Mouse (Mus musculus) neural tube, embryonic 15.5 days (tissue): ENCODE data around the gene Phldb2. TPM values are rescaled to one million over a fixed set of nuclear protein-coding genes. Genes with fewer than 3 reads are reported as not detected.

Experiments
- ATAC-seq: fragments of 200-750 bp; cut with Nextera tagmentation; 2 replicates; pipeline ENCODE4 v1.8.0; 2017; ENCODE audit warnings: mild to moderate bottlenecking, moderate TSS enrichment, moderate library complexity; ENCODE audit not compliant: low FRiP score
- H3K27ac ChIP-seq: fragments of 300-500 bp; sonication (generic); replicated peaks from 2 replicates; pipeline ENCODE4 v1.5.1; 2015; ENCODE audit warnings: mild to moderate bottlenecking, inconsistent platforms
- H3K27me3 ChIP-seq: fragments of 300-500 bp; sonication (generic); replicated peaks from 2 replicates; pipeline ENCODE4 v1.6.1; 2015; ENCODE audit warnings: inconsistent platforms
- H3K36me3 ChIP-seq: fragments of 300-500 bp; sonication (generic); 2 replicates; pipeline ENCODE4 v1.6.1; 2015; ENCODE audit warnings: inconsistent platforms
- H3K4me1 ChIP-seq: fragments of 300-500 bp; sonication (generic); 2 replicates; pipeline ENCODE4 v1.6.1; 2015; ENCODE audit warnings: inconsistent platforms
- H3K4me2 ChIP-seq: fragments of 300-500 bp; sonication (generic); 2 replicates; pipeline ENCODE4 v1.6.1; 2015; ENCODE audit warnings: inconsistent platforms, mild to moderate bottlenecking, moderate library complexity
- H3K4me3 ChIP-seq: fragments of 300-500 bp; sonication (generic); replicated peaks from 2 replicates; pipeline ENCODE4 v1.5.1; 2015; ENCODE audit warnings: mild to moderate bottlenecking, inconsistent platforms
- H3K9ac ChIP-seq: fragments of 300-500 bp; sonication (generic); replicated peaks from 2 replicates; pipeline ENCODE4 v1.6.1; 2015; ENCODE audit warnings: mild to moderate bottlenecking, inconsistent platforms
- H3K9me3 ChIP-seq: fragments of 300-500 bp; sonication (generic); replicated peaks from 2 replicates; pipeline ENCODE4 v1.6.1; 2016; ENCODE audit warnings: inconsistent platforms
- WGBS: fragments of 180-500 bp; shearing (Covaris S2); methylation state at CpG from one replicate; pipeline ENCODE4 v1.1.7; 2015; ENCODE audit warnings: mixed read lengths; 5-methylcytosine and 5-hydroxymethylcytosine counted together
- polyA plus RNA-seq: library from polyadenylated mRNA; unstranded; fragments of >200 nt; fragmentation: Nextera tagmentation; extraction: Ambion mirVana; gene quantifications from 2 replicates; pipeline ENCODE4 v1.2.1, GENCODE M21; 2015

The Phldb2 gene
- polyA plus RNA-seq, 1 experiment from 2014 or later: 7.2 TPM

GRCm38 (mm10) chr16:45767853-45768640, 185.4 kb downstream of the Phldb2 start:
- no peak overlapping the region for H3K4me2 ChIP-seq
- H3K36me3 ChIP-seq: no peaks in the 10 kb centered on the region
- no peak overlapping the region for H3K4me3 ChIP-seq
- no peaks in the 10 kb centered on the region for H3K9me3 ChIP-seq
- H3K27ac ChIP-seq: no peak overlapping the region
- 56% methylated on average over 10 of the region's 10 CpGs for whole genome bisulfite sequencing
- no peaks in the 10 kb centered on the region for H3K27me3 ChIP-seq
- H3K4me1 ChIP-seq: peaks cover 8% of the 10 kb centered on the region; the same call in 1 of the 2 replicates
- ATAC-seq: no peak; the same call in 1 of the 2 replicates
- no peak overlapping the region for H3K9ac ChIP-seq

DNA sequence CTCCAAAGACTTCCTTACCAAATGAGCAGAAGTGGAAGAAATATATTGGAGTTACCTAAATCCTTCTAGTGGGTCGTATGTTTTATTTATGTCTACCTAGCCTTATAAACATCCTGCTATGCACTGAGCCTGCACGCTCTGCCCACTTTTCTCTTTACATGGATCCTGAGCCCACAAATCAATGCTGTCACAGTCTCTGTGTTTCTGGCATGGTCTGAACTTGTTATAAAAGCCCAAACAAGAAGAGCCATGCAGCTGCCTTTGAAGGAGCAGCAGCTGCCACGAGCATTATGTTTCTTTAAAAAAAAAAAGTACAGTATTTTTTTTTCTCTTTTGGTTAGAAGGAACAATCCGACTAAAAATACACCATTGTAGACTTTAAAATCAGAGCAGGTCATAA, 186.0 kb downstream of the Phldb2 start:
- Histone ChIP-seq H3K4me3 (no peak overlapping the region), H3K4me2 (no peak overlapping the region), H3K4me1 (peaks cover 8% of the 10 kb centered on the region; the same call in 1 of the 2 replicates), H3K36me3 (no peaks in the 10 kb centered on the region), H3K9me3 (no peaks in the 10 kb centered on the region), H3K9ac (no peak overlapping the region), H3K27ac (no peak overlapping the region), H3K27me3 (no peaks in the 10 kb centered on the region)
- 20% methylated on average over 4 of the region's 4 CpGs for WGBS
- no peak for ATAC-seq

DNA sequence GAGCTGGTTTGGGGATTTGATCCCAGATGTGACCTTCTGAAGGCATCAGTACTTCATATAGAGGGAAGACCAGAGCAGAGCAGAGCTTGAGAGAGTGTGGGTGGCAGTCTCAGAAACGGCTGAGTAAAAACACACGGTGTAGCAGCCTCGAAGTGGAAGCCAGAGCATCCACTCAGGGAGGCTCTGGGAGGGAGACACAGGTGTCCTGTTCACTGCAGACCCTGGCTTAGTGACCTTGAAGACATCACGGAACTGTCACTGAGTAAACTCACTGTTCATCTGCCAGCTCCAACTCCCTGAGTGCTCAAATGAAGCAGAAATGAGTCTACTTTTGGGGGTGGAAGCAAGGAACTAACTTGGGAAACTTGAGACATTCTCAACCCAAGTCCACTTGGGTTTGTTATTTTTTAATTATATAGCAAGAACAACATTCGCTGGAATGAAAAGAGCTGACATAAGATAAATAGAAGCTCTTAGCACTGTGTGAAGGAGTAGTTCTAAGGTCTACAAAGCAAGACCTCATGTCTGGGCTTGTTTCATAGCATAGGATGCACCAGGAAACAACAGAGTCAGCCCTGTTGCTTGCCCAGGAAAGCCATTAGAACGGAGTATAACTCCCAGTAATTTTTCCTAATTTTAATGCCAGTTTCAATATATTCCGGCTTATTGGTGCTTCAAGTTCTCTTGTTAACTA, 187.4 kb downstream of the Phldb2 start:
- Histone ChIP-seq H3K27ac (no peak overlapping the region), H3K4me2 (no peak overlapping the region), H3K4me1 (peaks cover 8% of the 10 kb centered on the region; the same call in 1 of the 2 replicates), H3K27me3 (no peaks in the 10 kb centered on the region), H3K4me3 (no peak overlapping the region), H3K36me3 (no peaks in the 10 kb centered on the region), H3K9me3 (no peaks in the 10 kb centered on the region), H3K9ac (no peak overlapping the region)
- WGBS: 89% methylated on average over 7 of the region's 7 CpGs
- ATAC-seq: no peak

GRCm38 (mm10) chr16:45765102-45765501, 188.3 kb downstream of the Phldb2 start:
- ATAC-seq: no peak
- peaks cover 8% of the 10 kb centered on the region; the same call in 1 of the 2 replicates for H3K4me1 ChIP-seq
- H3K9ac ChIP-seq: no peak overlapping the region
- no peak overlapping the region for H3K4me3 ChIP-seq
- no peaks in the 10 kb centered on the region for H3K9me3 ChIP-seq
- no peak overlapping the region for H3K4me2 ChIP-seq
- H3K27me3 ChIP-seq: no peaks in the 10 kb centered on the region
- 93% methylated on average over 3 of the region's 3 CpGs for WGBS
- H3K36me3 ChIP-seq: no peaks in the 10 kb centered on the region
- no peak overlapping the region for H3K27ac ChIP-seq

- H3K4me3 ChIP-seq: no peak overlapping the region
- no peaks in the 10 kb centered on the region for H3K9me3 ChIP-seq
- H3K27ac ChIP-seq: no peak overlapping the region
- H3K27me3 ChIP-seq: no peaks in the 10 kb centered on the region
- no peak for ATAC-seq
- H3K36me3 ChIP-seq: no peaks in the 10 kb centered on the region
- no peak overlapping the region for H3K4me2 ChIP-seq
- H3K4me1 ChIP-seq: peaks cover 8% of the 10 kb centered on the region; the same call in 1 of the 2 replicates
- 68% methylated on average over 13 of the region's 13 CpGs for WGBS
- H3K9ac ChIP-seq: no peak overlapping the region
These were observed 190.4 kb downstream of the Phldb2 start for GRCm38 (mm10) chr16:45762859-45763505.

- Histone ChIP-seq H3K4me2 (no peak overlapping the region), H3K4me3 (no peak overlapping the region), H3K27ac (no peak overlapping the region), H3K9ac (no peak overlapping the region), H3K27me3 (no peaks in the 10 kb centered on the region), H3K9me3 (no peaks in the 10 kb centered on the region), H3K36me3 (no peaks in the 10 kb centered on the region), H3K4me1 (no peaks in the 10 kb centered on the region)
- no peak for ATAC-seq
- 85% methylated on average over 1 of the region's 1 CpGs for WGBS
These were observed 192.0 kb downstream of the Phldb2 start for GRCm38 (mm10) chr16:45761425-45761824.

DNA sequence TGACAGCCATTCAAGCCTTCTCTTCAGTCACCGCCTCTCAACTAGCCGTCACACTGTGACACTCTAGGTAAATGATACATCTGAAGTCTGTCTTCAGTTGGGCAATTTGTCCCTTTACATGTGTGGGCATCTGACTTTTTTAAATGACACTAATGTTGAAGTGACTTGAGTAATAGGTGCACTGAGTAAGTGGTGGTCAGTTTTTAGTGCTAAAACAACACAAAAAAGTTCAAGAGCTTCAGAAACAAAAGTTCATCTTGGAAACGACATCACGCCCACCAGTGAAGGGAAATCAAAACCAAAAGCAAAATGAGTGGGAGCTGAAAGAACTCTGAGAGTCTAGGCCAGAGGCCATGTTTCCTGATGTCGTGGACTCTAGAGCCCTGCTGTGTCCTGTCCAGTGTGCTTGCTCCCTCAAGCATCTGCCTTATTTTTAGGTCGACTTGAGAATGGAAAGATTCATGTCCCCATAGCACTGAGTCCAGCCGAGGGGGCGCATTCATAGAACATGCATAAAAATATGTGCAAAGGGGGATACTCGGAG, 194.6 kb downstream of the Phldb2 start:
- no peak overlapping the region for H3K27ac ChIP-seq
- no peaks in the 10 kb centered on the region for H3K36me3 ChIP-seq
- H3K27me3 ChIP-seq: no peaks in the 10 kb centered on the region
- no peak overlapping the region for H3K4me3 ChIP-seq
- H3K9ac ChIP-seq: no peak overlapping the region
- H3K4me2 ChIP-seq: no peak overlapping the region
- H3K4me1 ChIP-seq: no peaks in the 10 kb centered on the region
- no peaks in the 10 kb centered on the region for H3K9me3 ChIP-seq
- 89% methylated on average over 9 of the region's 9 CpGs for WGBS
- no peak for ATAC-seq

DNA sequence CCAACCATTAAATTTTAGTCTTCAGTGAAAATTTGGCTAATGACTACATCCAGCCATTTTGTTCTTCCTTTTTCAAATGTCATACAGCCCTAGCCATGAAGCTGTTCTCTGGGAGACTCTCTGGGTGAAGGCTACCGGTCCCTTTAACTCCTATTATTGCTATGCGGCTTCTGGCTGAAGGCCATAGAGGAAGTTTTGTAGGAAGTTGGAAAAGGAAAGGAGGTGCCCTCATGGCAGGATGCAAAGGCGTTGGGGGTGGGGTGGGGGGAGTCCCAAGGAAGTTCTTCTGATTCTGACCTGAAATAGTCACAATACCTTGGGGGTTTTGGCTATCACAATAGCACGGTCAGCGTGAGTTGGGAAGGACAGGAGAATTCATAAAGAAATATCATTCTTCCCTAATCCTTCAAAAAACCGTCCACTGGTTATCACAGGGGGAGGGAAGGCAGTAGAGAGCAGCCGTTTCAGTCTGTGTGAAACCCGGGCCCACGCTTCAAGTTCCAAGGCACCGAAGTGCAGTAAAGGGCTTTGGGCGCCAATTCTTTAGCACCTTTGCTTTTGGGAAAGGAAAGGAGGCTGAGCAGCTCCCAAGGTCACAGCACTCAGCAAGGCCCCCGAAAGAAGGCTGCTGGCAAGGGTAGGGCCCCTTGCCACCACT, 195.8 kb downstream of the Phldb2 start:
- H3K27ac ChIP-seq: no peak overlapping the region
- no peak for ATAC-seq

DNA sequence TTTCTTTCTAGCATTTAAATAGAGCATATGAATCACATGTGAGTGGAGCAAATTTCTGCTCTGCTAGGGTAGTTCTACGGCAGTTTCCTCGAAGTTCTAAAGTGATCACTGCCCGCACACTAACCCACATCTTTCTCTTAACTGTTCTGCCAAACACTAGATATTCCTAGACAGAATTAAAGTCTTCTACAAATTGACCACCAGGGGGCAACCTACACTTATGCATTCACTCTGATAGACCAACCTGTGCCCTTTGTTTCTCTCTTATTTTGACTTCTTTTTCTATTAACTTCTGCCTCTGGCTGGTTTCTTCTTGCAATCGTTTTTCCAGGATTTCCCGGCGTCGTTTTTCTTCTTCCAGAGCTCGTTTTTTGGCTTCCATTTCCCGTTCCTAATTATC, 196.5 kb downstream of the Phldb2 start:
- WGBS: 45% methylated on average over 9 of the region's 9 CpGs
- Histone ChIP-seq H3K27me3 (no peaks in the 10 kb centered on the region), H3K4me3 (no peak overlapping the region), H3K9me3 (no peaks in the 10 kb centered on the region), H3K9ac (no peak overlapping the region), H3K4me2 (no peak overlapping the region), H3K4me1 (no peaks in the 10 kb centered on the region), H3K36me3 (no peaks in the 10 kb centered on the region), H3K27ac (no peak overlapping the region)
- peak; percentile 88 for ATAC-seq

More for the DNA sequence above, 195.8 kb downstream of the Phldb2 start:
- no peak overlapping the region for H3K4me2 ChIP-seq
- H3K27me3 ChIP-seq: no peaks in the 10 kb centered on the region
- no peaks in the 10 kb centered on the region for H3K4me1 ChIP-seq
- no peaks in the 10 kb centered on the region for H3K9me3 ChIP-seq
- H3K36me3 ChIP-seq: no peaks in the 10 kb centered on the region
- 88% methylated on average over 12 of the region's 12 CpGs for WGBS
- H3K4me3 ChIP-seq: no peak overlapping the region
- H3K9ac ChIP-seq: no peak overlapping the region

DNA sequence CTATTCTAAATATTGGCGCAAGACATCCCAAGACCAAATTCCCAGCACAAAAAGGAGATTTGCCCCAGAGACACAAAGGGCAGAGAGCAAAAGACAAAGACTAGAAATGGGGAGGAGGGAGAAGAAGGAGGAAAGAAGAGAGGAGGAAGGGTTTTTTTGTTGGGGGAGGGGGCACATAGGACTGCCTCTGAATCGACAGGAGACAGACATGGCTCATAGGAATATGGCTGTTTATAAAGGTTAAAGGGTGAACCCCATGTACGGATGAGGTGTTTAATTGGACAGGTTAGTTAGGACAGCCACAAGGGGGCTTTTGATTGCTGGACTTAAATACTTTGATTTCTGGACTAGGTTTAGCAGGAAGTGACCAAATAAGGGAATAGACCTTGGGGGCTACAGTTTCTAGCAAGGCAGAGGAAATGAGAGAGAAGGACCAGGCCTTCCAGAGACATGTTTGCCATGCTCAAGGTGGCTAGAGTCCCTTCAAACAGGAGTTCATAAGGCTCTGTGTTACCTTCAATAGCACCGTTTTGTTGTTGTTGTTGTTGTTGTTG, 209.7 kb downstream of the Phldb2 start:
- WGBS: 69% methylated on average over 4 of the region's 4 CpGs
- no peaks in the 10 kb centered on the region for H3K9me3 ChIP-seq
- no peaks in the 10 kb centered on the region for H3K27me3 ChIP-seq
- H3K4me1 ChIP-seq: peaks cover 22% of the 10 kb centered on the region
- ATAC-seq: no peak; the same call in 1 of the 2 replicates
- H3K27ac ChIP-seq: peak overlapping the region; percentile 95
- H3K4me3 ChIP-seq: peak overlapping the region; percentile 75
- H3K36me3 ChIP-seq: no peaks in the 10 kb centered on the region
- peak overlapping the region; percentile 51 for H3K4me2 ChIP-seq
- H3K9ac ChIP-seq: 0 out of 2 replicates have a peak overlapping the region, but pooled peaks have one; percentile 31
